Mouse (Mus musculus): Measurements from ENCODE around the gene Spc25.

Gene Spc25

GRCm38 (mm10) chr2:69205791-69206351 lies at the start of gene Spc25:
Gene Spc25 (minus strand): TSS chr2:69206194.
- DNase-seq (ENCODE audit: low read depth, low spot score) = peak; percentile 75

GRCm38 (mm10) chr2:69248221-69248755 lies 42.3 kb upstream of the Spc25 start:
- no peak for DNase-seq (ENCODE audit: low read depth, low spot score)

GRCm38 (mm10) chr2:69247081-69247480 lies 41.1 kb upstream of the Spc25 start:
- no peak for DNase-seq (ENCODE audit: low read depth, low spot score)

GRCm38 (mm10) chr2:69244924-69245323 lies 38.9 kb upstream of the Spc25 start:
- DNase-seq (ENCODE audit: low read depth, low spot score) = no peak

- DNase-seq (ENCODE audit: low read depth, low spot score) = no peak
Observed at GRCm38 (mm10) chr2:69239315-69239714, 33.3 kb upstream of the Spc25 start.

GRCm38 (mm10) chr2:69234976-69235678 lies 29.1 kb upstream of the Spc25 start:
- DNase-seq (ENCODE audit: low read depth, low spot score) = no peak

GRCm38 (mm10) chr2:69232101-69232500 lies 26.1 kb upstream of the Spc25 start:
- no peak for DNase-seq (ENCODE audit: low read depth, low spot score)

GRCm38 (mm10) chr2:69230137-69230536 lies 24.1 kb upstream of the Spc25 start:
- DNase-seq (ENCODE audit: low read depth, low spot score) = no peak

- DNase-seq (ENCODE audit: low read depth, low spot score) = no peak
Observed at GRCm38 (mm10) chr2:69228635-69229034, 22.6 kb upstream of the Spc25 start.

- no peak for DNase-seq (ENCODE audit: low read depth, low spot score)
Observed at GRCm38 (mm10) chr2:69226876-69227275, 20.9 kb upstream of the Spc25 start.

GRCm38 (mm10) chr2:69224724-69225123 lies 18.7 kb upstream of the Spc25 start:
- no peak for DNase-seq (ENCODE audit: low read depth, low spot score)

- no peak for DNase-seq (ENCODE audit: low read depth, low spot score)
Observed at GRCm38 (mm10) chr2:69222815-69223214, 16.8 kb upstream of the Spc25 start.

- DNase-seq (ENCODE audit: low read depth, low spot score) = no peak
Observed at GRCm38 (mm10) chr2:69221868-69222416, 15.9 kb upstream of the Spc25 start.

GRCm38 (mm10) chr2:69215242-69215641 lies 9.2 kb upstream of the Spc25 start:
- no peak for DNase-seq (ENCODE audit: low read depth, low spot score)

GRCm38 (mm10) chr2:69212652-69213051 lies 6.7 kb upstream of the Spc25 start:
- no peak for DNase-seq (ENCODE audit: low read depth, low spot score)

- DNase-seq (ENCODE audit: low read depth, low spot score) = no peak
Observed at GRCm38 (mm10) chr2:69210773-69211172, 4.8 kb upstream of the Spc25 start, which contains the start of gene G6pc2. Gene G6pc2 (plus strand): TSS chr2:69211073.

GRCm38 (mm10) chr2:69209684-69210083 lies 3.7 kb upstream of the Spc25 start:
- no peak for DNase-seq (ENCODE audit: low read depth, low spot score)

- DNase-seq (ENCODE audit: low read depth, low spot score) = no peak
Observed at GRCm38 (mm10) chr2:69206523-69206922, 529 bp upstream of the Spc25 start.

GRCm38 (mm10) chr2:69205185-69205584 lies 809 bp downstream of the Spc25 start:
- DNase-seq (ENCODE audit: low read depth, low spot score) = no peak

- DNase-seq (ENCODE audit: low read depth, low spot score) = no peak
Observed at GRCm38 (mm10) chr2:69193555-69193954, 12.4 kb downstream of the Spc25 start.

GRCm38 (mm10) chr2:69191059-69191458 lies 14.9 kb downstream of the Spc25 start:
- no peak for DNase-seq (ENCODE audit: low read depth, low spot score)

GRCm38 (mm10) chr2:69189222-69189621 lies 16.8 kb downstream of the Spc25 start:
- no peak for DNase-seq (ENCODE audit: low read depth, low spot score)

- DNase-seq (ENCODE audit: low read depth, low spot score) = no peak
Observed at GRCm38 (mm10) chr2:69188732-69189131, 17.3 kb downstream of the Spc25 start.
